Mouse (Mus musculus) urinary bladder, adult 18-20 months (tissue): ENCODE measurements around the gene Rcc1l.

Experiments used
- DNase-seq, 2 experiments: peaks; one replicate each; pipeline ENCODE4 v3.0.0; 2022; ENCODE audit warnings: low spot score in 2 of 2, mixed read lengths in 2 of 2

Gene Rcc1l

GRCm38 (mm10) chr5:134170167-134170566, 6.4 kb downstream of the Rcc1l start:
- no peak for DNase-seq

GRCm38 (mm10) chr5:134169231-134169630, 7.3 kb downstream of the Rcc1l start:
- DNase-seq: peak in 1 of 2 experiments; percentile 21

GRCm38 (mm10) chr5:134168033-134168432, 8.5 kb downstream of the Rcc1l start:
- DNase-seq: no peak

GRCm38 (mm10) chr5:134166642-134167041, 9.9 kb downstream of the Rcc1l start:
- no peak for DNase-seq

- DNase-seq: no peak
Measured at GRCm38 (mm10) chr5:134164688-134165087, 11.9 kb downstream of the Rcc1l start.

- no peak for DNase-seq
Measured at GRCm38 (mm10) chr5:134155916-134156466, 20.6 kb downstream of the Rcc1l start.

- no peak for DNase-seq
Measured at GRCm38 (mm10) chr5:134151895-134152294, 24.7 kb downstream of the Rcc1l start.

GRCm38 (mm10) chr5:134148153-134148552, 28.4 kb downstream of the Rcc1l start:
- DNase-seq: no peak

- DNase-seq: no peak
Measured at GRCm38 (mm10) chr5:134147194-134147753, 29.3 kb downstream of the Rcc1l start.

GRCm38 (mm10) chr5:134144986-134145385, 31.6 kb downstream of the Rcc1l start:
- DNase-seq: no peak

GRCm38 (mm10) chr5:134142381-134142780, 34.2 kb downstream of the Rcc1l start:
- no peak for DNase-seq

GRCm38 (mm10) chr5:134141236-134141635, 35.3 kb downstream of the Rcc1l start:
- no peak for DNase-seq

- no peak for DNase-seq
Measured at GRCm38 (mm10) chr5:134139429-134139828, 37.1 kb downstream of the Rcc1l start.

- DNase-seq: no peak
Measured at GRCm38 (mm10) chr5:134137933-134138332, 38.6 kb downstream of the Rcc1l start.

GRCm38 (mm10) chr5:134136022-134136421, 40.6 kb downstream of the Rcc1l start:
- DNase-seq: no peak

GRCm38 (mm10) chr5:134131586-134131985, 45.0 kb downstream of the Rcc1l start:
- DNase-seq: peak in 1 of 2 experiments; percentile 29

GRCm38 (mm10) chr5:134126232-134126631, 50.3 kb downstream of the Rcc1l start:
- DNase-seq: no peak

- no peak for DNase-seq
Measured at GRCm38 (mm10) chr5:134123846-134124245, 52.7 kb downstream of the Rcc1l start.

GRCm38 (mm10) chr5:134121893-134122259, 54.7 kb downstream of the Rcc1l start:
- DNase-seq: no peak

- no peak for DNase-seq
Measured at GRCm38 (mm10) chr5:134121138-134121892, 55.3 kb downstream of the Rcc1l start.

GRCm38 (mm10) chr5:134120135-134120534, 56.4 kb downstream of the Rcc1l start:
- DNase-seq: no peak

GRCm38 (mm10) chr5:134119481-134120120, 57.0 kb downstream of the Rcc1l start:
- peak; percentile 49 to 63 for DNase-seq
